Comparison of ENCODE assay signal across 11 mouse cellular contexts in the genomic region with DNA sequence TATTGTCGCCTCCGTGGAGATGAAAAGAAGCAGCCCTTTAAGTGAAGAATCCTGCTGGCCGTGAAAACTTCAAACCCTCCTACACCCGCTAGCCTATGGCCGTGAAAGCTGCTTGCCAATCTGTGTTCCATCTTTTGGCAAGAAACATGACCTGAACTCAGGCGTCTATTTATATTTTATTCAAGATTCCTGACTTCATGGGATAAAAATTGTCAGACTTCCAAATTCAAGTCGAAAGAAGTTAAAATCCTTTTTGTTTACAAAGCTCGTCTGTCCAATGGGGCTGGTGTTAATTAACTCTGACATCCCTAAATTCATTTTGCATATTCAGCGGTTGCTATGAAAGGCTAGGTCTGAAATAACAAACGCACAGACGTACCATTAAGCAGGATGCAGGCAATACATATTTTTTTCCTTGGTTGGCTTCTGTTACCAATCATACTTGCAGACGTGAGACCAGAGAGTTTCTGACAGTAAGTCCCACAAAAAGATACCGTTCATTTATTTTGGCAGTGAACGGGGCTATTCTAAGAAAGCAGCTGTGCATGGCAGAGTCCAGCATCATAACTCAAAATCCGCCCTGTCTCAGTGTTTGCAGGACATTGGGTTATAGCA.
DNase-seq lines count a peak whose midpoint lies in the region; ATAC-seq and TF ChIP-seq lines count a peak whose summit lies in the region.
"Had no signal": no experiment of that assay in that cellular context is flagged by ENCODE, and none has a peak within 500 bp of the region (broad histone marks: within the 10 kb centered on the region; RNA-seq: fewer than 3 reads in every experiment).

No protein-coding gene starts in this region.

- H3K27me3 ChIP-seq in forebrain, embryonic 15.5 days, result no peaks in the 10 kb centered on the region
- no peaks in the 10 kb centered on the region for H3K27me3 ChIP-seq in forebrain, embryonic 10.5 days (ENCODE audit: poor library complexity, severe bottlenecking)
- no peaks in the 10 kb centered on the region for H3K27me3 ChIP-seq in kidney, postnatal 0 days (ENCODE audit: insufficient read depth, low read length)
- H3K27me3 ChIP-seq in forebrain, postnatal 0 days (ENCODE audit: insufficient read depth, low read length), result no peaks in the 10 kb centered on the region
- H3K27me3 ChIP-seq in midbrain, embryonic 15.5 days (replicated peaks), result no peaks in the 10 kb centered on the region
- H3K27me3 ChIP-seq: CH12.LX; liver, embryonic 12.5 days had no signal

- H3K9me3 ChIP-seq in forebrain, embryonic 15.5 days, result no peaks in the 10 kb centered on the region
- no peaks in the 10 kb centered on the region for H3K9me3 ChIP-seq in forebrain, embryonic 10.5 days
- H3K9me3 ChIP-seq in kidney, postnatal 0 days (replicated peaks; ENCODE audit: low read length), result no peaks in the 10 kb centered on the region
- H3K9me3 ChIP-seq in forebrain, postnatal 0 days (ENCODE audit: low read length), result no peaks in the 10 kb centered on the region
- H3K9me3 ChIP-seq in midbrain, embryonic 15.5 days, result no peaks in the 10 kb centered on the region
- H3K9me3 ChIP-seq: liver, embryonic 12.5 days had no signal

- no peak for DNase-seq in forebrain, embryonic 10.5 days (ENCODE audit: extremely low spot score, low spot score)
- DNase-seq in kidney, postnatal 0 days (ENCODE audit: low spot score), result peak; percentile 67
- no peak for DNase-seq in kidney, postnatal 10 days
- peak; percentile 75 for DNase-seq in NIH3T3 (ENCODE audit: low read depth)
- DNase-seq in forebrain, postnatal 0 days, result peak; percentile 46
- DNase-seq in urinary bladder, postnatal 25 days (ENCODE audit: low spot score), result no peak
- DNase-seq: gastrocnemius, postnatal 10 days had no signal

- WGBS in forebrain, embryonic 15.5 days, result 47% methylated on average over 15 of the region's 15 CpGs
- WGBS in forebrain, embryonic 10.5 days, result 84% methylated on average over 15 of the region's 15 CpGs
- WGBS in kidney, postnatal 0 days, result 47% methylated on average over 15 of the region's 15 CpGs
- 34% methylated on average over 15 of the region's 15 CpGs for WGBS in forebrain, postnatal 0 days
- WGBS in midbrain, embryonic 15.5 days, result 58% methylated on average over 15 of the region's 15 CpGs

- H3K27ac ChIP-seq in forebrain, embryonic 15.5 days (replicated peaks), result no peak overlapping the region; the same call in 1 of the 2 replicates
- no peak overlapping the region for H3K27ac ChIP-seq in forebrain, embryonic 10.5 days
- H3K27ac ChIP-seq in kidney, postnatal 0 days, result no peak overlapping the region
- no peak overlapping the region for H3K27ac ChIP-seq in forebrain, postnatal 0 days (ENCODE audit: low read depth, low read length)
- H3K27ac ChIP-seq in midbrain, embryonic 15.5 days, result no peak overlapping the region
- H3K27ac ChIP-seq: liver, embryonic 12.5 days had no signal

- peak; percentile 66 for ATAC-seq in forebrain, embryonic 15.5 days (replicated peaks)
- ATAC-seq in kidney, postnatal 0 days (replicated peaks; ENCODE audit: low FRiP score, low read depth), result no peak
- ATAC-seq in forebrain, postnatal 0 days, result peak; percentile 75
- ATAC-seq in midbrain, embryonic 15.5 days (replicated peaks), result no peak
- ATAC-seq: liver, embryonic 12.5 days had no signal

- H3K4me1 ChIP-seq in forebrain, embryonic 15.5 days, result peaks cover 6% of the 10 kb centered on the region; the same call in 1 of the 2 replicates
- H3K4me1 ChIP-seq in forebrain, embryonic 10.5 days, result peaks cover 28% of the 10 kb centered on the region
- peaks cover 4% of the 10 kb centered on the region; the same call in 1 of the 2 replicates for H3K4me1 ChIP-seq in kidney, postnatal 0 days (replicated peaks; ENCODE audit: insufficient read depth, low read length)
- H3K4me1 ChIP-seq in forebrain, postnatal 0 days (ENCODE audit: insufficient read depth), result no peaks in the 10 kb centered on the region; the same call in 1 of the 2 replicates
- H3K4me1 ChIP-seq in midbrain, embryonic 15.5 days, result no peaks in the 10 kb centered on the region
- H3K4me1 ChIP-seq: liver, embryonic 12.5 days had no signal

- H3K4me3 ChIP-seq in forebrain, embryonic 15.5 days, result no peak overlapping the region
- H3K4me3 ChIP-seq in forebrain, embryonic 10.5 days, result no peak overlapping the region
- no peak overlapping the region for H3K4me3 ChIP-seq in kidney, postnatal 0 days (replicated peaks; ENCODE audit: low read depth, low read length)
- H3K4me3 ChIP-seq in forebrain, postnatal 0 days (ENCODE audit: low read depth, low read length), result peak overlapping the region; percentile 11; the same call in 1 of the 2 replicates
- no peak overlapping the region for H3K4me3 ChIP-seq in midbrain, embryonic 15.5 days
- H3K4me3 ChIP-seq: liver, embryonic 12.5 days had no signal

- H3K36me3 ChIP-seq in forebrain, embryonic 15.5 days, result no peaks in the 10 kb centered on the region
- no peaks in the 10 kb centered on the region for H3K36me3 ChIP-seq in forebrain, embryonic 10.5 days (replicated peaks)
- no peaks in the 10 kb centered on the region for H3K36me3 ChIP-seq in kidney, postnatal 0 days (ENCODE audit: insufficient read depth, low read length)
- H3K36me3 ChIP-seq in forebrain, postnatal 0 days (ENCODE audit: insufficient read depth), result no peaks in the 10 kb centered on the region
- no peaks in the 10 kb centered on the region for H3K36me3 ChIP-seq in midbrain, embryonic 15.5 days (replicated peaks)
- H3K36me3 ChIP-seq: liver, embryonic 12.5 days had no signal

- no peak for TF ChIP-seq CTCF in kidney, postnatal 0 days (IDR thresholded peaks at IDR 0.05; ENCODE audit: low read depth)
- no peak for TF ChIP-seq CTCF in forebrain, postnatal 0 days (IDR thresholded peaks at IDR 0.05; ENCODE audit: low read depth)

- no peak overlapping the region for H3K4me2 ChIP-seq in forebrain, embryonic 15.5 days (replicated peaks)
- peak overlapping the region; percentile 23 for H3K4me2 ChIP-seq in kidney, postnatal 0 days (ENCODE audit: low read length)
- peak overlapping the region; percentile 26; the same call in 1 of the 2 replicates for H3K4me2 ChIP-seq in forebrain, postnatal 0 days (ENCODE audit: low read depth)
- no peak overlapping the region for H3K4me2 ChIP-seq in midbrain, embryonic 15.5 days
- H3K4me2 ChIP-seq: liver, embryonic 12.5 days had no signal

- H3K9ac ChIP-seq in forebrain, embryonic 15.5 days (replicated peaks), result no peak overlapping the region
- H3K9ac ChIP-seq in kidney, postnatal 0 days (ENCODE audit: low read depth, low read length), result no peak overlapping the region
- H3K9ac ChIP-seq in forebrain, postnatal 0 days, result no peak overlapping the region
- H3K9ac ChIP-seq in midbrain, embryonic 15.5 days, result no peak overlapping the region
- H3K9ac ChIP-seq: liver, embryonic 12.5 days had no signal

Comparison
In these comparisons a context has a peak if more than half of its experiments do, and no peak if none do; other contexts are left out.
1. H3K4me2 ChIP-seq: peak in kidney, postnatal 0 days (single experiment) and forebrain, postnatal 0 days (single experiment); none in forebrain, embryonic 15.5 days (single experiment) and midbrain, embryonic 15.5 days (single experiment).
2. DNase-seq: peak in kidney, postnatal 0 days (single experiment), NIH3T3 (single experiment) and forebrain, postnatal 0 days (single experiment); none in forebrain, embryonic 10.5 days (single experiment), kidney, postnatal 10 days (single experiment) and urinary bladder, postnatal 25 days (single experiment).
3. ATAC-seq: peak in forebrain, embryonic 15.5 days (single experiment) and forebrain, postnatal 0 days (single experiment); none in kidney, postnatal 0 days (single experiment) and midbrain, embryonic 15.5 days (single experiment).